8 mouse cellular contexts compared by ENCODE assay signal in the genomic region with DNA sequence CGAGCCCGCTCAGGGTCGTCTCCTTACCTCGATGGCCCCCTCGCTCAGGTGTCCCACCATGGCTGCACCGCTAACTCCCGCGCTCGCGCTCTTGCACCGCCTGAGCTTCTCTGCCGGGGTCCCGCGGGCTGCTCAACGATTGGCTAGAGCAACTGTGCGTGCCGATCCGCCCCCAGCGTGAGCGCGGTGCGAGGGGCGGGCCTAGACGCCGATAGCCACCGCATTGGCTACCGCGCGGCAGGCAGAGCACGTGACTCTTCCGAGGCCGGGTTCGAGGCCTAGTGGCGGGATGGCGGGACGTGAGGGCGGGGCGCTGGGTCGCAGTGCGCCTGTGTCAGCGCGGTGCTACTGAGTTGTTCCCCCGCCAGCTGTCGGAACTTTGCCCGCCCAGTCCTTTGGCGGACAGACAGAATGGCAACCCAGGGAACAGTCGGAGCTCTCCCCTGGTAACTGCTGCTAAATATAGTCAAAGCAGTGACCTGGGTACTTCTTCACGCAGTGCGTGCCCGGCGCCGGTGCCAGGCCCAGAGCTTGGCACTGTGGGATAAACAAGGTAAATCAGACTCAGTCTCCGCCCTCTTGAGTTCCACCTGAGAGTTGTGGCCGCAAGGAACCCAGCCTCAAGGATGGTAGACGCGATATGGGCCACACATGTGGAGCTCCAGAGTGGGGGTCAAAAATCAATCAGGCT. TPM values are rescaled to one million over a fixed set of nuclear protein-coding genes. Genes with fewer than 3 reads are reported as not detected.
DNase-seq lines count a peak whose midpoint lies in the region; ATAC-seq lines count a peak whose summit lies in the region.

A gene (minus strand): TSS at position 126 of the 691 bp plus-strand sequence.
A gene (plus strand): TSS at position 235 of the 691 bp plus-strand sequence.

- peak; percentile 96 for DNase-seq in NIH3T3 (ENCODE audit: low read depth)
- DNase-seq in cerebellum, postnatal 10 days, result peak; percentile 96 to 98
- DNase-seq in frontal cortex, postnatal 10 days (ENCODE audit: low spot score in 2 of 2), result peak; percentile 92 to 95
- peak; percentile 91 to 96 for DNase-seq in layer of hippocampus, postnatal 14 days (ENCODE audit: low spot score in 2 of 2)
- DNase-seq in lung, postnatal 14 days, result peak; percentile 94
- peak; percentile 81 for DNase-seq in retina, adult 2 months (ENCODE audit: low read depth, low spot score)
- DNase-seq in thymus, postnatal 36 days, result peak; percentile 95 to 98

- peak within 1 kb of the TSS; percentile 88 for H3K4me2 ChIP-seq in hindbrain, embryonic 12.5 days (replicated peaks)

- ATAC-seq in hindbrain, embryonic 12.5 days (ENCODE audit: low FRiP score), result peak; percentile 100

- H3K4me3 ChIP-seq in hindbrain, embryonic 12.5 days, result peak within 1 kb of the TSS; percentile 73

- H3K9me3 ChIP-seq in hindbrain, embryonic 12.5 days (replicated peaks), result no peaks in the 10 kb centered on the region

- no peaks in the 10 kb centered on the region for H3K27me3 ChIP-seq in hindbrain, embryonic 12.5 days

- peak within 1 kb of the TSS; percentile 81 for H3K9ac ChIP-seq in hindbrain, embryonic 12.5 days

- H3K36me3 ChIP-seq in hindbrain, embryonic 12.5 days, result no peaks in the 10 kb centered on the region

- under 1% methylated on average over 56 of the region's 56 CpGs for WGBS in hindbrain, embryonic 12.5 days

- H3K27ac ChIP-seq in hindbrain, embryonic 12.5 days, result peak within 1 kb of the TSS; percentile 62

- peaks cover 18% of the 10 kb centered on the region for H3K4me1 ChIP-seq in hindbrain, embryonic 12.5 days

RNA-seq across cellular contexts. Expression of the first gene that starts in this region (rescaled TPM):
- 96.9 and 99.5 TPM in 2 replicates for polyA plus RNA-seq in hindbrain, embryonic 12.5 days (2016; fragmentation: Nextera tagmentation; extraction: Ambion mirVana)
- 10 to 100 TPM; 57.2 to 66.7 TPM for total RNA-seq in layer of hippocampus, postnatal 14 days (2021)

RNA-seq across cellular contexts. Expression of the second gene that starts in this region (rescaled TPM):
- polyA plus RNA-seq in hindbrain, embryonic 12.5 days (2016; fragmentation: Nextera tagmentation; extraction: Ambion mirVana), result 13.4 and 17.3 TPM in 2 replicates
- total RNA-seq in layer of hippocampus, postnatal 14 days (2021), result 10 to 100 TPM; 10.6 to 12.3 TPM

Comparison
In these comparisons a context has a peak if more than half of its experiments do, and no peak if none do; other contexts are left out.
1. Peak in every context shown above with its lines: DNase-seq, ATAC-seq, H3K4me3 ChIP-seq and H3K27ac ChIP-seq.